Mouse (Mus musculus) liver, embryonic 13.5 days (tissue): Measurements from ENCODE around the gene Sh3bp5. TPM values are rescaled to one million over a fixed set of nuclear protein-coding genes. Genes with fewer than 3 reads are reported as not detected.

Experiments
- ATAC-seq: fragments of 200-750 bp; cut with Nextera tagmentation; 2 replicates; pipeline ENCODE4 v1.8.0; 2017; ENCODE audit warnings: low read depth, mild to moderate bottlenecking, moderate number of reproducible peaks, moderate library complexity
- DNase-seq: peaks from one replicate; pipeline ENCODE4 v3.0.0; 2022
- H3K27ac ChIP-seq: fragments of 300-500 bp; sonication (generic); 2 replicates; pipeline ENCODE4 v1.5.1; 2015; ENCODE audit warnings: moderate library complexity, mild to moderate bottlenecking, inconsistent platforms
- H3K27me3 ChIP-seq: fragments of 300-500 bp; sonication (generic); 2 replicates; pipeline ENCODE4 v1.6.1; 2015; ENCODE audit warnings: mild to moderate bottlenecking, inconsistent platforms
- H3K36me3 ChIP-seq: fragments of 300-500 bp; sonication (generic); 2 replicates; pipeline ENCODE4 v1.6.1; 2015; ENCODE audit warnings: mild to moderate bottlenecking, inconsistent platforms
- H3K4me1 ChIP-seq: fragments of 300-500 bp; sonication (generic); replicated peaks from 2 replicates; pipeline ENCODE4 v1.6.1; 2015; ENCODE audit warnings: inconsistent platforms
- H3K4me2 ChIP-seq: fragments of 300-500 bp; sonication (generic); 2 replicates; pipeline ENCODE4 v1.6.1; 2015; ENCODE audit warnings: inconsistent platforms, mild to moderate bottlenecking, moderate library complexity
- H3K4me3 ChIP-seq: fragments of 300-500 bp; sonication (generic); replicated peaks from 2 replicates; pipeline ENCODE4 v1.5.1; 2015; ENCODE audit warnings: mild to moderate bottlenecking, inconsistent platforms
- H3K9ac ChIP-seq: fragments of 300-500 bp; sonication (generic); 2 replicates; pipeline ENCODE4 v1.6.1; 2015; ENCODE audit warnings: mild to moderate bottlenecking, inconsistent platforms
- H3K9me3 ChIP-seq: fragments of 300-500 bp; sonication (generic); replicated peaks from 2 replicates; pipeline ENCODE4 v1.6.1; 2016; ENCODE audit warnings: inconsistent platforms
- WGBS: fragments of 180-500 bp; shearing (Covaris S2); methylation state at CpG from one replicate; pipeline ENCODE4 v1.1.7; 2015; ENCODE audit not compliant: insufficient replicate concordance; 5-methylcytosine and 5-hydroxymethylcytosine counted together
- polyA plus RNA-seq: library from polyadenylated mRNA; unstranded; fragments of >200 nt; fragmentation: Nextera tagmentation; extraction: Ambion mirVana; gene quantifications from 2 replicates; pipeline ENCODE4 v1.2.1, GENCODE M21; 2015

Gene Sh3bp5
- polyA plus RNA-seq, 1 experiment from 2014 or later: 13.3 TPM

DNA sequence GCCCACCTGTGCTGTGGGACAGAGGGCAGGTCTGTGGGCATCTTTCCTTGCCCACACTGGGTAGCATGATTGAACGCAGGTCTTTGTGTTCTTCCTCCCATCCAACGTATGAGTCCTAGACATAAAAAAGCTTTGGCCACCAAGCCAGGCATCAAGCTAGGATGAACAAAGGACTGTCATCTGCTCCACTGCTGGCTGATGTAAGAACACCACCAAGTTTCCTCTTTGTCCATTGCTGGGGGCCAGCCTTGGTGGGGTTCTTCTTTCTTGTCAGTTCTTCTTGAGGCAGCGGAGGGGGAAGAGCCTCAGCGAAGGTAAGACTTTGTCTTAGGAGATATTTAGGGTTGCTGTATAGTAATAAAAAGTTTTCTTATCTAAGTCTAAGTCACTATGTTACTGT, 104.9 kb downstream of the Sh3bp5 start:
- H3K9me3 ChIP-seq: no peaks in the 10 kb centered on the region
- peaks cover 9% of the 10 kb centered on the region for H3K4me1 ChIP-seq
- no peak for DNase-seq
- no peak overlapping the region for H3K27ac ChIP-seq
- H3K4me2 ChIP-seq: no peak overlapping the region
- H3K4me3 ChIP-seq: no peak overlapping the region
- no peaks in the 10 kb centered on the region for H3K36me3 ChIP-seq
- peaks cover 11% of the 10 kb centered on the region for H3K27me3 ChIP-seq
- ATAC-seq: no peak
- H3K9ac ChIP-seq: no peak overlapping the region
- WGBS: 52% methylated on average over 4 of the region's 4 CpGs

DNA sequence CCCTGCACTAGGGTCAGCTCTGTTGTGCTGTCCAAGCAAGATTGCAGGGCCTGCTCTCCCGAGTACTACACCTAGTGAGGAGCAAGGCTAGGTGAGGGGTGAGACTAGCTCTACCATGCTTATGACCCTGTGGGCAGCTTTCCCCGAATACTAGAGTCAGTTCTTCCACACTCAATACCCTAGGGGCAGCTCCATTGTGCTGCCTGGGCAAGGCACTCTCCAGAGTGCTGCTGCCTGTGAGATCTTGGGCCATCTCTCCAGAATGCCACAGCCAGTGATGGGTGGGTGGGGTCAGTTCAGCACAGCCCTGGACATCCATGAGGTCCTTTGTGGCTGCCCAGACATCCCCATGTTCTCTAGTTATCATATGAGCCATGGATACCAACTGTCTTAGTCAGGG, 106.1 kb downstream of the Sh3bp5 start:
- 30% methylated on average over 2 of the region's 2 CpGs for WGBS
- peaks cover 11% of the 10 kb centered on the region for H3K27me3 ChIP-seq
- no peak overlapping the region for H3K27ac ChIP-seq
- no peak overlapping the region for H3K4me3 ChIP-seq
- H3K9me3 ChIP-seq: no peaks in the 10 kb centered on the region
- H3K9ac ChIP-seq: no peak overlapping the region
- no peak overlapping the region for H3K4me2 ChIP-seq
- ATAC-seq (no peak), DNase-seq (no peak)
- H3K4me1 ChIP-seq: peaks cover 7% of the 10 kb centered on the region
- no peaks in the 10 kb centered on the region for H3K36me3 ChIP-seq

DNA sequence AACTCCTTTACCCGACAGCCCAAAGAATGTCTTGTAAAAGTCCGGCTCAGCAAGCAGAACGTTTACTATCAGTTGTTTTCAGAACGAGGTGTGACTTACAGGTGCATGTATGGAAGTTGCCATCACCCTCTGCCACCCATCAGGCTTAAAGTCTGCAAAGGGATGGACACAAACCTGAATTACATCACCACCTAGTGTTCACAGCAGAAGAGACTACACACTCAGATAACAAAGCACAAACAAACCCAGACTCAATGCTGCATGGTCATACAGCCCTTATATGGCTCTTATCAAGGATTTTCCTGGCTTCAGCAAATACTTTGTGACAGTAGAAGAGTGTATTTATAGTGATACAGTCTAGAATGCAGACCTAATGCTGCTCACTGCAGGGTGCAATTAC, 108.2 kb downstream of the Sh3bp5 start:
- no peaks in the 10 kb centered on the region for H3K9me3 ChIP-seq
- WGBS: 63% methylated on average over 4 of the region's 4 CpGs
- H3K36me3 ChIP-seq: no peaks in the 10 kb centered on the region
- no peak overlapping the region for H3K4me2 ChIP-seq
- no peak overlapping the region for H3K27ac ChIP-seq
- DNase-seq (no peak), ATAC-seq (peak; percentile 35; the same call in 1 of the 2 replicates)
- H3K9ac ChIP-seq: no peak overlapping the region
- peaks cover 23% of the 10 kb centered on the region for H3K4me1 ChIP-seq
- peaks cover 11% of the 10 kb centered on the region for H3K27me3 ChIP-seq
- no peak overlapping the region for H3K4me3 ChIP-seq

DNA sequence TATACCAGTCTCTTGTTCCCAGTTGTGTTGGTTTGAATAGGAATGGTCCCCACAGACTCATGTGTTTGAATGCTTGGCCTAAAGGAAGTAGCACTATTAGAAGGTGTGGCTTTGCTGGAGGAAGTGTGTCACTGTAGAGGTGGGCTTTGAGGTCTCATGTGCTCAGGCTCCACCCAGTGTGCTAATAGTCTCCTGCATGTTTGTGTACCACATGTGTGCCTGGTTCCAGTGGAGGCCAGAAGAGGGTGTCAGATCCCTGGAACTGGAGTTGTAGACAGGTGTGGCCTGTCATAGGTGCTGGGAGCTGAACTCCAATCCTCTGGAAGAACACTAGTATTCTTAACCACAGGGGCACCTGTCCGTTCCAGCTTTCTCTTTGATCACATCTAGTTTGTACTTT, 108.7 kb downstream of the Sh3bp5 start:
- H3K27me3 ChIP-seq: peaks cover 11% of the 10 kb centered on the region
- H3K27ac ChIP-seq: no peak overlapping the region
- H3K4me3 ChIP-seq: no peak overlapping the region
- no peaks in the 10 kb centered on the region for H3K36me3 ChIP-seq
- DNase-seq (no peak), ATAC-seq (no peak)
- H3K4me1 ChIP-seq: peaks cover 23% of the 10 kb centered on the region
- H3K9ac ChIP-seq: no peak overlapping the region
- no peaks in the 10 kb centered on the region for H3K9me3 ChIP-seq
- WGBS: 79% methylated on average over 1 of the region's 1 CpGs
- H3K4me2 ChIP-seq: no peak overlapping the region

DNA sequence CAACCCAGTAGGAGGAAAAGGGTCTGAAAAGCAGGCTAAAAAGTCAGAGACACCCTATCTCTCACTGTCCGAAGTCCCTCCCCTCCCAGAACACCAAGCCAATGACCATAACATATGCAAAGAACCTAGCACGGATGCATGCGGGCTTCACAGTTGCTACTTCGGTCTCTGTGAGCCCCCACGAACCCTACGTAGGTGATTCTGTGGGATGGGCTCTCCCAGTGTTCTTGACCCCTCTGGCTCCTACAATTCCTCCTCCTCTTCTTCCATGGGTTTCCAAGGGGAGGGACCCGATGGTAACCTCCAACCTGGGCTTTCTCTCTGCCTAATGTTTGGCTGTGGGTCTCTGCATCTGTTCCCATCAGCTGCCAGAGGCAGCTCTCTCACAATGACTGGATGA, 109.1 kb downstream of the Sh3bp5 start:
- 70% methylated on average over 7 of the region's 7 CpGs for WGBS
- DNase-seq (no peak), ATAC-seq (no peak)
- H3K36me3 ChIP-seq: no peaks in the 10 kb centered on the region
- no peak overlapping the region for H3K27ac ChIP-seq
- no peak overlapping the region for H3K4me2 ChIP-seq
- no peak overlapping the region for H3K9ac ChIP-seq
- peaks cover 11% of the 10 kb centered on the region; the same call in 1 of the 2 replicates for H3K27me3 ChIP-seq
- H3K4me3 ChIP-seq: no peak overlapping the region
- H3K4me1 ChIP-seq: peaks cover 23% of the 10 kb centered on the region
- H3K9me3 ChIP-seq: no peaks in the 10 kb centered on the region

DNA sequence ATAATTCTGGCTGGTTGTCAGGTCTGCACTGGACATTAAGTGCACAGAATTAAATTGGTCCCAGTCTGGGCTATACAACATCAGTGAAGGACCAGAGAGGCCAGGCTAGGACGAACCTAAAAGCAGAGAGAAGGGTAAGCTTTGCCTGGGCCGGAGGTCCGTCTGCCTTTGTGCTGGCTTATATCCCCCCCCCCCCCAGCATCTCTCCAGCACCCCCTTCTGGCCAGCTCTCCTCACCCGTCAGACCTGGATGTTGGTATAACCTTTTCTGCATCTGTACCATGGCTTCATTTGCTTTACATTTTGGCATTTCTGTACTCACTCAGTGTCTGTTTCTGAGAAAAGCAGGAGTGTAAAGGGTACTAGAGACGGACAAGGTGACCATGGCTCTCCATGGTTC, 110.3 kb downstream of the Sh3bp5 start:
- no peaks in the 10 kb centered on the region for H3K36me3 ChIP-seq
- peaks cover 23% of the 10 kb centered on the region for H3K4me1 ChIP-seq
- H3K4me2 ChIP-seq: no peak overlapping the region
- H3K27ac ChIP-seq: no peak overlapping the region
- H3K4me3 ChIP-seq: no peak overlapping the region
- H3K9ac ChIP-seq: no peak overlapping the region
- peaks cover 5% of the 10 kb centered on the region; the same call in 1 of the 2 replicates for H3K27me3 ChIP-seq
- no peaks in the 10 kb centered on the region for H3K9me3 ChIP-seq
- no peak for DNase-seq
- WGBS: 40% methylated on average over 5 of the region's 5 CpGs
- no peak for ATAC-seq

DNA sequence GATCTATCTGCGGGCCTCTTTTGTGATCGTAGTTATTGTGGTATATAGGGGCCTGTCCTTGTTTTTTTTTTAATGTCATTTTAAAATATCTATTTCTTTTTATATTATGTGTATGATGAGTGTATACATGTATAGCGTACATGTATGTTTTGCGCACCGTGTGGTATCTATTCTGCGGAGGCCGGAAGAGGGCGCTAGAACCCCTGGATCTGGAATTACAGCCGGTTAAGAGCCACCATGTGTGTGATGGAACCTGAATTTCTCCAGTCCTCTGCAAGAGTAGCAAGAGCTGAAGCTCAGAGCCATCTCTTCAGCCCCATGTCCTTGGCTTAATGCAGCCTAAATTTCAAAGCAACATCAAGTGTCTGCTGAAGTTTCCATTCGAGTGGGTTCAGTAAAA, 111.0 kb downstream of the Sh3bp5 start:
- H3K9ac ChIP-seq: peak overlapping the region; percentile 61; the same call in 1 of the 2 replicates
- no peaks in the 10 kb centered on the region for H3K36me3 ChIP-seq
- H3K4me2 ChIP-seq: peak overlapping the region; percentile 73
- DNase-seq: peak; percentile 50
- WGBS: 54% methylated on average over 10 of the region's 10 CpGs
- H3K27me3 ChIP-seq: 0 out of 2 replicates have a peak, but pooled peaks cover 3% of the 10 kb centered on the region
- no peak overlapping the region for H3K27ac ChIP-seq
- ATAC-seq: no peak
- peak overlapping the region; percentile 48 for H3K4me3 ChIP-seq
- H3K9me3 ChIP-seq: no peaks in the 10 kb centered on the region
- H3K4me1 ChIP-seq: peaks cover 23% of the 10 kb centered on the region

DNA sequence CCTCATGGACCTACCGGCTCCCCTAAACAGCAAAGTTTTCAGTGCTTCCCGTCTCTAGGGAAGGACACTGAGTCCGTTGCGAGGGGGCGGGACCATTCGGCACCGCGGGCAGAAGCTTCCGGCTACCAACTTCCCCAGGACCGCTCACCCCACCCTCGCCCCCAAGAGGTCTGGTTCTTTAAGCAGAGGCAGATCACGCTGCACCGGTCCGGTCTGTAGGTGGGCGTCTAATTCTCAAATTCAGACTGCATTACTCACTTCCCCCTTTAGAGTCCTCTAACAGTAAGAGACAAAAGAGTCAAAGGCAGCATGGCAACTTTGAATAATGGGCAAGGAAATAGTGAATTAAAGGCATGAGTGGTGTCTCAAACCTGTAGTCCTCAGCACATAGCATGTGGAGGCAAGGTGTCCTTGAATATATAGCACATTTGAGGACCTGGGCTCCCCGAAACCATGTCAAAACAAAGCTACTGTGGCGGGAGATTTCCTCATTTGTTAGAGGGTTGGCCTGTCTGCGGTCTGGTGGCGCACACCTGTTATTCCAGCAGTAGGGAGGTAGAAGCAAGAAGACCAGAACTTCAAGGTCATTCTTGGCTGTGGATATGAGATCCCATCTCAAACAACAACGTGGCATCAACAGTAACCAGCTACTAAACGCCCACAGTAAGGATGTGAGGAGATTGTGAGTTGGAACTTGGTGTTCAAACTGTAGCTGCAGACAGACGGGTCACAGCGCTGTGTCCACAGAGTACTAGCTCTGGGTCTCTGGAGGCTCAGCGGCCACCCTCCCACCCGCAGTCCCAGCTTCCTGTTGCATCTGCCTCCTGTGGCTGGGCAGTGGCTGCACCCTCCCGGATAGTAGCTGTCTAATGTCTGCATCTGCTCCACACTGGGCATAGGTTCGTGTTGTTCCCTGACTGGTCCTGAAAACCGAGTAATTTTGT, 111.8 kb downstream of the Sh3bp5 start, which contains the start of gene Dnah1:
Gene Dnah1 (minus strand): TSS at position 48 of the 944 bp plus-strand sequence.
- H3K4me2 ChIP-seq: peak within 1 kb of the TSS; percentile 73
- H3K27ac ChIP-seq: peak within 1 kb of the TSS; percentile 37
- H3K36me3 ChIP-seq: no peaks in the 10 kb centered on the region
- no peaks in the 10 kb centered on the region for H3K9me3 ChIP-seq
- peak within 1 kb of the TSS; percentile 61 for H3K9ac ChIP-seq
- DNase-seq: peak; percentile 58
- H3K4me1 ChIP-seq: peaks cover 28% of the 10 kb centered on the region
- H3K27me3 ChIP-seq: no peaks in the 10 kb centered on the region
- 11% methylated on average over 28 of the region's 28 CpGs for WGBS
- peak; percentile 73 for ATAC-seq
- peak within 1 kb of the TSS; percentile 48 for H3K4me3 ChIP-seq

DNA sequence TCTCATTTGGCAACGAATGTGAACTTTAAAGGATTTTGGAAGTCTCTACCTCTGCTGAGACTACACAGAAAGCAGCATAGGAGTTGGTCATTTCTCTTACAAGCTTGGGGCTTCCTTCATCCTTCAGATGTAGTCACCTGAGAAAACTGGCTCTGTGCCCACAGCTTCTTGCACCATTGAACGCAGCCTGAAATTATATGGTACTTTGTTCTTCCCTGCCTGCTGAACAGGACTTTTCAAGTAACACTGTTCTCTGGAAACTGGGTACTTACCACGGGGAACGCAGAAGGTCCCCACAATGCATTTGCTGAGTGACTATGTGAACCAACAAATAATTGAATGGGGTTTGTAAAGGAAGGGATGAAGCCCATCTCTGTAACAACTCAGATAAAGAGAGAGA, 112.7 kb downstream of the Sh3bp5 start:
- WGBS: 75% methylated on average over 4 of the region's 4 CpGs

DNA sequence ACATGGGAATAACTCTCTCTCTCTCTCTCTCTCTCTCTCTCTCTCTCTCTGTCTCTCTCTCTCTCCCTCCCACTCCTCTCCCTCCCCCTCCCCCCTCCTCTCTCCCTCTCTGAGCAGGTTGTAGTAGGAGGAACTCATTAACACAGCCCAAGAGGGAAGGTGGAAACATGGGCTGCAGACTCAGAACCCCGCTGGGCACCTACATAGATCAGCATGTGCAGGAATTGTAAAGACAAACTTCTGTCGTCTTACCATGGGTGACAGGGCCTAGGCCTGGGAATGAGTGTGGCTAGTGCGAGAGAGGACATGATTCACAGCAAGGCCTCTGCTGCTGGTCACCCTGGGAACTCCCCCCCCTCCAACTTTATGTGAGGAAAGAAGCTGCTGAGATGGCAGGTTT, 113.7 kb downstream of the Sh3bp5 start:
- Histone ChIP-seq H3K9ac (no peak overlapping the region), H3K27me3 (no peaks in the 10 kb centered on the region), H3K36me3 (no peaks in the 10 kb centered on the region), H3K27ac (no peak overlapping the region), H3K4me2 (no peak overlapping the region), H3K4me3 (no peak overlapping the region), H3K9me3 (no peaks in the 10 kb centered on the region), H3K4me1 (peaks cover 46% of the 10 kb centered on the region)
- 77% methylated on average over 3 of the region's 3 CpGs for WGBS
- DNase-seq (no peak), ATAC-seq (no peak)

More for the DNA sequence above, 112.7 kb downstream of the Sh3bp5 start:
- ATAC-seq (no peak), DNase-seq (no peak)
- peak overlapping the region; percentile 48 for H3K4me3 ChIP-seq
- H3K9ac ChIP-seq: peak overlapping the region; percentile 61; the same call in 1 of the 2 replicates
- H3K9me3 ChIP-seq: no peaks in the 10 kb centered on the region
- H3K36me3 ChIP-seq: no peaks in the 10 kb centered on the region
- H3K27me3 ChIP-seq: no peaks in the 10 kb centered on the region
- H3K4me1 ChIP-seq: peaks cover 38% of the 10 kb centered on the region
- no peak overlapping the region for H3K27ac ChIP-seq
- H3K4me2 ChIP-seq: peak overlapping the region; percentile 73

DNA sequence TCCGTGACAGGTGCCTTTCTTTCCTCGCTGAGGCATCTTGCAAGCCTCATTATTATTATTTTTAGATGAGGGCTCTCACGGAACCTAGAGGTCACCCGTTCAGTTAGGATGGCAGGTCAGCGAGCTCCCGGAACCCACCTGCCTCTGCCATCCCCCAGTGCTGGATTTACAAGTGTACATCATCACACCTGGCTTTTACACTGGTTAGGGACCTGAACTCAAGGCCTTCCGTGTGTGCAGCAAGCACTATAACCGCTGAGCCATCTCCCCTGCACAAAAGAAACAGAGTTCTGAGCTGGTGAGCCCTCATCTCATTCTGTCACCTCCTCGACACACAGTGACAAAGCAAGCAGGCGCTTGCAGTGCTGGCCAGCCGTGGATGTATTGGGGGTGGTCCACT, 114.7 kb downstream of the Sh3bp5 start:
- H3K9ac ChIP-seq: no peak overlapping the region
- H3K36me3 ChIP-seq: no peaks in the 10 kb centered on the region
- no peak overlapping the region for H3K4me2 ChIP-seq
- no peak overlapping the region for H3K27ac ChIP-seq
- no peak overlapping the region for H3K4me3 ChIP-seq
- ATAC-seq: no peak
- no peaks in the 10 kb centered on the region for H3K27me3 ChIP-seq
- no peaks in the 10 kb centered on the region for H3K9me3 ChIP-seq
- H3K4me1 ChIP-seq: peaks cover 54% of the 10 kb centered on the region
- DNase-seq: no peak
- WGBS: 83% methylated on average over 11 of the region's 11 CpGs
